Mouse (Mus musculus) CH12F3 (cell line): ENCODE measurements around the gene 4930539E08Rik.

Experiments
- in situ Hi-C: fragments of 300-500 bp; cut with MboI; formaldehyde crosslinking; loops from 2 replicates; pipeline ENCODE4 v1.14.3; 2020; ENCODE audit warnings: low sequenced_read_pairs

4930539E08Rik gene

DNA sequence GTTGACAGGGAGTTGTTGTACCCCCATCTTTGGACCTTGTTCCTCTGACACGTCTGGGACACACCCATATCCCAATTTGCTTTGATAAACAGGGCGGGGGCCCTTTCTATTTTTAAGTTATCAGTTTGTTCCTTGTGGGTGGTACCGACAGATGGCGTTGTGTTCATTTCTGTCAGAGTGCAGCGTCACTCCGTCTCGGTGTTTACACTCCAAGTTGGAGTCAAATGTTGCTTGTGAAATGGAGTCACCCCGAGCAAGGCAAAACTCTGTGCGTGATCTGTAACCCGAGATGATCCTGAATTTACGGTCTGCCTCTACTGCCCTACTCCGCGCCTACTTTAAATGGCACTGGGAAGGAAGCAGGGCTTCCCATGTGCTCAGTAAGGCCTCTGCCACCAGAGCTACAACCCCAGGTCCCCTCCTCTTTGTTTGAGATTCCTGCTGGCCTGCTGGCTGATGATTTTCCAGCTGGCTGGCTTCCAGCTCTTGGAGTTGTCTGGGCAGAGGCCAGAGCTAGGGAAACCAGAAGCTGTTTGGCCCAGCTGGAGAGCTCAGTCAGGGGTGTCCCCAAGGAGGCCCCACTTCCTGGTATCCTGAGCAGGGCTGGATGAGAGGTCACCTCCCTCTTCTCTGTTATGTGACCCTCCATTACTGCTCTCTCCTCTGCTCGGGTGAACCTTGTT is 15.4 kb upstream of the 4930539E08Rik start:
- in situ Hi-C loops, result no loop called here

DNA sequence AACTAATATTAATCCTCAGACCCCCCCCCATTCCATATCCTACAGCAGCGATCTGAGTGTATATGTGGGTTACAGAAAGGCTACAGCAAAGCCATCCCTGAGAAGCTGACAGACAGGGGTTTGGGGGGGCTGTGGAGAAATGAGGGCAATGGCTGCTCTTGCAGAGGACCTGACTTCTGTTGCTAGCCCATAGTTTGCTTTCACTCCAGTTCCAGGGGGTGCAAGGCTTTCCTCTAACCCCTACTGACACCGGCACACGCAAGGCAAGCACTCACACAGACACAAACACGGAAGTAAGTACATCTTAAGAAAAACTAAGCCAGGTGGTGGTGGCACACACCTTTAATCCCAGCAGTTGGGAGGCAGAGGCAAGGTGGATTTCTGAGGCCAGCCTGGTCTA is 14.2 kb upstream of the 4930539E08Rik start:
- in situ Hi-C loops, result no loop called here

DNA sequence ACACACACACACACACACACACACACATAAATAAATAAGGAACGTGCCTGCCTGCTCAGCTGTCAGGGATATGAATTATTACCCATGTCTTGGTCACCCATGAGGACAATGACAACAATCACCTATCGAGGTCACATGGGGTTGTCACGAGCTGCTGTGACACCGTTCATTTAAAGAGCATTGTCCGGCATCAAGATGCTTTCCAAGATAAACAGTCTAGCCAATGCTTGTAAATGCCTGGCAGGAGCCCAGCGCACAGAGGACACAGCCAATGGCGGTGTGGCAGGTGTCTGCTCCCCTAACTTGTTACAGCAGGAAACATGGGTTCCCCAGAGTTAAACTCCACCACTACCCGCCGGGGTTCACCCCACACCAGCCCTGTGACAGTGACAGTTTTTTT is 12.9 kb upstream of the 4930539E08Rik start:
- in situ Hi-C loops, result no loop called here

DNA sequence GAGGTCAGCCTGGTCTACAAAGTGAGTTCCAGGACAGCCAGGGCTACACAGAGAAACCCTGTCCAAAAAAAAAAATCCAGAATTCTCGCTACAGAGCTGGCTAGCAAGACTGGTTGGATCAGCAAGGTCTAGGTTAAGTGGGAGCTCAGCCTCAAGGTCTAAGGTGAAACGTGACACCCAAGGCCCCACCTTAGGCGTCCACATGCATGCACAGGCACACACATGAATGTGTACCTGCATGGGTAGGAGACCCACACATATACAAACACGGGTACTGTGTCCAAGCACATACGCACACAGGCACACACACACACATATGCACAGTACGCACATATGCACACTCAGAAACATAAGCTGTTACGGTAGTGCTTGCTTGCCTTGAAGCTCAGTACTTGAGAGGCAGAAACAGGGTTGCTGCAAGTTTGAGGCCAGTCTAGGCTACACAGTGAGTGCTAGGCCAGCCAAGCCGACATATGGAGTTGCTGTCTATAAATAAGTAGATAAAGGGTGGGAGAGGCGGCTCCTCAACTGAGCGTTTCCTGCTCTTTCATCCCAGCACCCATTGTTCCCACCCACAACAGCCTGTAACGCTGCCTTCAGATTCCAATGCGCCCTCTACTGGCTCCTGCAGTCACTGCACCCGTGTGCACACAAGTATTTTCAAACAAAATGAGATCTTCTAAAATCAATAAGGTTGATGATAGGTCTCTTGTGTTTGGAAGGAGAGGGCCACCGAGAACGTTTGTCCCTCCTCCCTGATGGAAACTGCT is 11.9 kb upstream of the 4930539E08Rik start:
- in situ Hi-C loops, result no loop called here

DNA sequence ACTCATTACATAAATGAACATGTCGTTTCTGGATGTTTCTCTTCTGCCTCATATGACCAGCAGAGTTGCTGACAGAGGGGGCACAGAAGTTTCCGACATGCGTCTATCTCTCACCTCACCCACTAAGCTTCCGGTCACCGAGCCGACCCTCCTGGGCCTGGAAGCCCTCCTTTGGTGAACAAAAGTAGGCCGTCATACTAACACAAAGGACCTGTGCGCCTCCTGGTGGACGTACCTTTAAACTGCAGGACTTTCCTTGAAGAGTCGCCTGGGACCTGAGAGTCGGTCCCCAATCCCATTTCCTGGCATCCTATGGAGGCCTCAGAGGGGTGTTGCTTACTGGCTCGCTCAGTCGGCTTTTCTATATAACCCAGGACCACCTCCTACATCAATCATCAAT is 11.3 kb upstream of the 4930539E08Rik start:
- in situ Hi-C loops, result no loop called here

DNA sequence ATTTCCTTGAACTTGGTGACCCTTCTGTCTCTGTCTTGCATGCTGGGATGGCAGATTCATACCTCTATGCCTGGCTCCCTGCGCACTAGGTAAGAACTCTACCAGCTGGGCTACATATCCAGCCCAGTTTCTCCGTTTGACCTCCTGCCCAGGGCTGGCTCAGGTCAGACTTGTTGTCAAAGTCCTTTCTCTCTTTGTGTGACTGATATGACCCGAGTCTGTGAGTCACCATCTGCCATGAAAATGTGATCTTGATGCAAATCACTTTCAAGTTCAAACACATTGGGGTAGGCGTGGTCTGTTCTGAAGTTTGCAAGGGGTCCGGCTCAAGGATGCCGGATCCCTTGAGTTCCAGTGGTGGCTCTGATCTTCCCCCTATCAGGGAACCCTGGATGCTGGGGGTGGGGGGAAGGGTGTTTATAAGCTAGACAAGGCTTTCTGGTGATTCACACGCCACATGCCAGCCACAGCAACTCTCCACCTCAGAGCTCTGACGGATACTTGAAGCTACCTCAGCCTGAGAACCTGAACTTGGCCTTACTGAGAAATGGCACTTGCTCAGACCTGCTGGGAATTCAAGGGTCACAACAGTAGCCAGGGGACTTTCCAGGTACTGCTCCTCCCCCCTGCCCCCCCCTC is 10.0 kb upstream of the 4930539E08Rik start:
- in situ Hi-C loops, result no loop called here

DNA sequence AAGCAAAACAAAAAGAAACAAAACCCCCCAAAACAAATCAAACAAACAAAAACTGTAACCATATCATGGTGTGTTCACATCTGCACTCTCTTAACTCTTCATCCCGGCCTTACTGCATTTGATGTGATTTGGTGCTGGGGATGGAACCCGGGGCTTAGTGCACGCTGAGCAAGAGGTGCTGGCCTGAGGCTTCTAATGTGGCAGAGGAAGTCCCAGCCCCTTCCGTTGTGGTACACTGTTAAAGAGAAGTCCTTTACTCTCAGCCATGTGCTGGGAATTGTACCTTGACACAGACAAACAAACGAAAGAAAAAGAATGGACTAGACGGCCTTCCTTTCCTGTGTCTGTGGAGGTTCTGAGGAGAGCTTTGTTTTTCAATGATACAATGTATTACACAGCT is 7.0 kb upstream of the 4930539E08Rik start:
- in situ Hi-C loops, result no loop called here

DNA sequence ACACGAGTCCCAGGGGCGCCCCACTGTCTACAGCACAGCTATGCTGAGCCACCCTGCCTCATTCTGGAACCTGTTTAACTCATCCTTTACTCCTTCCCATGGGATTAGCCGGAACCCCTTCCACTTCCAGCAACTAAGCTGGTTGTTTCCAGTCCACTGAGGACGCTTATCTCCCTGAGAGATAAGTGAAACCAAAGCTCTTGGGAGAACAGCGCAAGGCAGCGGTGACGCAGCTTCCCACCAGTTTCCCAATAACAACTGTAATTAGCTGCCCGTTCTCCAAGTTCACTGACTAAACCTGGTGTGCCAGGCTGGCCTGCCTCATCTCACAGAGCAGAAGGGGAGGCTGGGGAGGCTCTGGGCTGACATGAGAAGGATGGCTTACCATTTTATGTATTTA is 6.0 kb upstream of the 4930539E08Rik start:
- in situ Hi-C loops, result no loop called here

DNA sequence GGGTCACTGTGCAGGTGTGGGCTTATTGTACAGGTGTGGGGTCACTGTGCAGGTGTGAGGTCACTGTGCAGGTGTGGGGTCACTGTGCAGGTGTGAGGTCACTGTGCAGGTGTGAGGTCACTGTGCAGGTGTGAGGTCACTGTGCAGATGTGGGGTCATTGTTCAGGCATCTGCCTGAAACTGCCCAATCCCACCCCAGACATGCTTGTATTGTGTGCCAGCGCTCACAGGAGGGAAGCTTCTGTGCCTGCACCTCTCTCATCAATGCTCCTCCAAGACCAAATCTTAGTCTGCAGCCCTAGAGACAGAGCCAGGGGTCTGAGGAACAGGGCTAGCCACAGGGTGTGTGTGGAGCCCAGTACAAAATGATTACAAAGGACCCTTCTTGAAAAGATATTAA is 1.4 kb upstream of the 4930539E08Rik start:
- in situ Hi-C loops, result no loop called here

DNA sequence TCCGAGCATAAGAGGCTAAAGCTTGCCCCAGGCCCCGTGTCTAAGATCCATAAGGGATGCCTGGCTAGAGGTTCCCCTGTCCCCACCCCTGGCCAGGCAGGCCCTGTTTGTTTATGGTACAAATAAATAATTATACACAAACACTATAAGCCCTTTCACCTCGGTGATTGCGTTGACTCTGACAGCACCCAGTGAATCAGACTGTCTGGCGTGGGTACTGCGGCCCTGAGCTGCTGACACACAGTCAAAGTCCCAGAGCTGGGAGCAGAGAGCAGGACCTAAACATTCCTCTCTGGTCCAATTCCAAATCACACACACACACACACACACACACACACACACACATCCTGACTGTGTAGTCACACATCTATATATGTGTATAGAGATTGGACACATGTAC is 1.2 kb downstream of the 4930539E08Rik start:
- in situ Hi-C loops, result no loop called here

DNA sequence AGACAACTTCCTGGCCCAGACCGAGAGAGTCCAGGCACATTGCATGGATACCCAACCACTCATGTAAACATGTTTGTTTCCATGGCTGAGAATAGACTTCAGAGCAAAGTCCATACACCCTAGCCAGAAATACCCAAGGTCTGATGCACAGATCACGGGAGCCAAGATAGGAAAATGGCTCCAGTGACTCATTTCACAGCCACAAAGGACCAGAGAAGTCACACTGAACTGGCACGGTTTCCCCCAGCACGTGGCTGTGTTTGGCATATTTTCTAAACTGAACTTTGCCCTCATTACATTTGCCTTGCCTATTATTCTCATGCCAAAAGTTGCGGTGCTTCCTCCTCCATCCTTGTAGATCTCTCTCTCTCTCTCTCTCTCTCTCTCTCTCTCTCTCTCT is 1.9 kb downstream of the 4930539E08Rik start:
- in situ Hi-C loops, result no loop called here

DNA sequence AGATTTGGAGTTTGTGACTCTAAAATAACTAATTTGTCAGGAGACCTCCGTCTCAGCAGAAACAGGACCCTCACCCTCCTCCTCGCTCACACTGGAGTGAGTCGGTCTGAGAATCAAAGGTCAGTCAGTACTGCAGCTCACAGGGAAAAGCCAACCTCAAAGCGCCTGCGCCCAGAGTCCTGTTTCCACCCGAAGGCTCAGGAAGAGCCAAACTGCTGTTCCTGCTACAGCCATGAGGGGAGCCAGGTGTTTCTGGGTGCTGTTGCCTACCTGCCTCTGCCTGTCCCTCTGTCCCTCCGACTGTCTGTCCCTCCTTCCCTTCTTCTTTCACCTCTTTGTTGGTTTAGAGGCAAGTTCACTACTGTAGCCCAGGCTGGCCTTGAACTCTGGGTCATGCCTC is 5.0 kb downstream of the 4930539E08Rik start:
- in situ Hi-C loops, result no loop called here

DNA sequence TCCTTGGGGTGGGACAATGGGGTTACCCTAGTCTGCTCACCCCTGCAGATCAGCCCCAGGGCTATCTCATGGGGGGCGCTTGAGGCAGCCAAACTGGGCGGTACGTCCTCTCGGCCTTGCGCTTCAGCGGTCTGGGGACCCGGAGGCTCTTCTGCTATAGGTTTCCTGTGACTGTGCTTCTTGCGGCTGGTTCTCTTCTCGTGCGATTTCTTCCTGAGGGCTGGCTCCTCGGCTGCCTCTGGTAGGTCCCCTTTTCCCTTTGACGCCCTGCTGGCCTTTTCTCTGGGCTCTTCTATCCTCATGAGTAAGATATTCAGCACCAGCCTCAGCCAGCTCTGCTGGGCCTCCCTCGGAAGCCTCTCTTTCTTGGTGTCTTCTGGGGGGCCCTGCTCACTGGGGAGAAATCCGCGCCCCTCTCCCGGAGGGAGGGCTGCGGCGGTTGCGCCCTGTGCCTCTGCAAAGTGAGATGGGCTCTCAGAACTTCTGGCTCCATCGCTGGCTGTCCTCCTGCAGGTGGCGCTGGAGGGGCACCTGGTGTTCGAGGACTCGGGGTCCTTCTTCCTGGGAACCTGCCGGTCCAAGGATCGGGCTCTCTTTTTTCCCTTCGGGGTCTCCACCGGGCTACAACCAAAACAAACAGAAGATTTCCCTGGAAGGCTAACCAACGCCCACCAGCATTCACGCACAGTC is 5.7 kb downstream of the 4930539E08Rik start:
- in situ Hi-C loops, result no loop called here

DNA sequence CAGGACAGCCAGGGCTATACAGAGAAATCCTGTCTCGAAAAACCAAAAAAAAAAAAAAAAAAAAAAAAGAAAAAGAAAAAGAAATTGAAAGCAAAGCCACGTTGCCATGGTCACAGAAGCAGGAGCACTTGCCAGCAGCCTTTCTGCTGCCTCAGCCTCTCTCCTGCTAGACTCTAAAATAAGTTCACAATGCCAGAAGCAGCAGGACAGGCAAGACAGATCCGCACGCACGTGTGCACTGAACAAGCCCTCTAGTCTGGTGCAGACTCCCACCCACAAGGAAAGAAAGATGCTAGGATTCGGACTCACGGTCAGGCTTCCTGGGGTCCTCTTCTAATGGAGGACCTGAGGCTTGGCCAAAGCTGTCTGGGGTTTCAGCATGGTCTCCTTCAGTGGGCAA is 7.2 kb downstream of the 4930539E08Rik start:
- in situ Hi-C loops, result no loop called here

DNA sequence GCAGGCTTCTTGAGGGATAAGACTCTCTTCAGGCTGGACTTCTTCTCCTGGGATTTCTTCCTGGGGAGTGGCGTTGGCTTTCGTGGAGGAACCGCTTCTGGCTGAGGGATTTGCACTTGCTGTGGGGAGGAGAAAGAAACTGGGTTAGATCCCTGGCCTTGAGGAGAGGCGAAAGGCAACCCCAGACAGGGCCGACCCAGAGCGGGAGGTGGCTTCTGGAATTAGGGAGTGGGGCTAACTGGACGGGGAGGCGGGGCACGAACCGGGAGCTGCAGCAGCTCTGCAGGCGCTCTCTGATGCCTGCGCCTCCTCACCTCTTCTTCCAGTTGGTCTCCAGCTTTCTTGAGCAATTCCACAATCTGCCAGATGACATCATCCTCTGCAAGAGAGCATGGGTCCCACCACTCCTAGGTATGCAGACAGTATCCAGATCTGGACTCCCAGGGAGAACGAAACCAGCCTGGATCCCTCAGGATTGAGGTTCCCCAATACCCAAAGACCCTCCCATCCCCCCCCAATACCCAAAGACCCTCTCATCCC is 9.7 kb downstream of the 4930539E08Rik start:
- in situ Hi-C loops, result no loop called here

DNA sequence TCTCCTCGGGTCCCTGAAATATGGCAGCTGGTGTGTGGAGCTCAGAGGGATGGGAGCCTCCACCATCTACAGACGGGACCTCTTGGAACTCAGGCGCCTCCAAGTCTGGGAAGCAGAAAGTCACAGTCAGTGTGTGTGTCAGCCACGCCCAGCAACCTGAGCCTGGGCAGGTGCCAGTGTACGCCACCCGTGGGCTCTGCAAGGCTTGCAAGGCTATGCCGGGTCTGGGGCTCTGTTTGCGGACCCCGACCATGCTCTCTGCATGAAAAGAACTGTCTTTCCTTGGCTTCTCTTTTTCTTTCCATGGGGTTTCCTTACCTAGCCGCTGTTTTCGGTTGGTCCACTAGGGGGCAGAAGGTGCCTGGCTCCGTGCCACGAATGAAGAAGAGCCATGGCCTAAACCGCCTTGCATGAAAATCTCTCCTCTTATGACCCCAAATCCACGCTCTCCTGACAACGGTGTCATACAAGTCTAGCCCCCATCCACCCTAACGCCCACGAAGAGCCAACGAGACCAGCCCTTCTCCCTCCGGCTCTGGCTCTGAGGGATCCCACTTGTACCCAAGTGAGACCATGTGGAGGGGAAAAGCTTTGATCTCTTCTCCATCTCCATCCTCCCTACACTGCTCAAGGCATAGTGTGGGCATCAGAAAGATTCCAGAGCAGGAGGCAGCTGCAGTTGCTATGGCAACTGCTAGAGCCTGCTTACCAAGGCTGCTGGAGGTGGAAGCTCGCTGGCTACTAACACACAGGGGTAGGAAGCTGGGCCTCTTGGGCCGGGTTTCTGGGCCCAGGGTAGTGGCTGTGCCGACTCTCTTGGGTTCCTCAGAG is 10.4 kb downstream of the 4930539E08Rik start:
- in situ Hi-C loops, result no loop called here

DNA sequence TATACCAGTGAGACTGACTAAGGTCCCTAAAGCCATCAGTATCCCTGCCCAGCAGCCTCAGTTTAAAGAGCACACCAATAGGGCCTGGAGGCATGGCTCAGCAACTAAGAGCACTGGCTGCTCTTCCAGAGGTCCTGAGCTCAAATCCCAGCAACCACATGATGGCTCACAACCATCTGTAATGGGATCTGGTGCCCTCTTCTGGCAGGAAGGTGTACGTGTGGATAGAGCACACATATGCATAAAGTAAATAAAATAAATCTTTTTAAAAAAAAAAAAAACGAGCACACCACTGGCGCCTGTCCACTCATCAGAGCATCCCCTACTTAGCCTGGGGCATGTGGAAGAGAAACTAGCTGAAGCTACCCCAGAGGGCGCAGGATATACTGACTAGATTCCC is 13.6 kb downstream of the 4930539E08Rik start:
- in situ Hi-C loops, result no loop called here

DNA sequence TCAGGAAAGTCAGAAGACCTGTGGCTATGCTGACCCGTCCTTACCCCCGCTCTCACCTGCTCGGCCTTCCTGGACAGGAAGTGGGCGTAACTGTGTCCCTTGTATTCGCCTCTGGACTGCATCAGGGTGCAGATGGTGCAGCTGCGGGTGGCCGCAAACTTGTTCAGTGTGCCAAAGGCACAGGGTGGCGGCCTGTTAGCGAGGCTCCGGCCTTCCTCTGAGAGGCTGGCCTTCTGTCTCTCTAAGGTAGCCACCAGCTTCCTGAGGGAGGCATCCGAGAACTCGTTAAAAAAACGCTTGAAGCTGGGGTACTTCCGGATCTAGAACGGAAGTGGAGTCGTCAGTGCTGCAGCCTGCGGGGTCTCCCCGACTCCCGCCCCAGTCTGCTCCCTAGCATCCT is 15.7 kb downstream of the 4930539E08Rik start:
- in situ Hi-C loops, result no loop called here

DNA sequence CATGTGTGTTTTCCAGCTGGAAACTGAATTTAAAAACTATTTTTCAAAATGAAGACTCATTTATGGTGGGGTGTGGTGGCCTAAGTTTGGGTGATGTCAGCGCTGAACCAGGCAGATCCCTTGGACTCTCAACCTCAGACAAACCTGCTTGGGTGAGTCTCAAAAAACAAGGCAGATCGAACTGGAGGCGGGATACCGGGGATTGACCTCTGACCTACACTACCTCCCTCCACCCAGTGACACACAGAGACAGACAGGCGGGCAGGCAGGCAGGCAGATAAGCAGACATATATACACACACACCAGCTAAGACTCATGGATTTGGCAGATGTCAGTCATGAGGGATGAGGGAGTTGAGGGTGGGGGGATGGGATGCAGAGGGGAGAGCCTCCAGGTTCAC is 16.9 kb downstream of the 4930539E08Rik start:
- in situ Hi-C loops, result no loop called here

DNA sequence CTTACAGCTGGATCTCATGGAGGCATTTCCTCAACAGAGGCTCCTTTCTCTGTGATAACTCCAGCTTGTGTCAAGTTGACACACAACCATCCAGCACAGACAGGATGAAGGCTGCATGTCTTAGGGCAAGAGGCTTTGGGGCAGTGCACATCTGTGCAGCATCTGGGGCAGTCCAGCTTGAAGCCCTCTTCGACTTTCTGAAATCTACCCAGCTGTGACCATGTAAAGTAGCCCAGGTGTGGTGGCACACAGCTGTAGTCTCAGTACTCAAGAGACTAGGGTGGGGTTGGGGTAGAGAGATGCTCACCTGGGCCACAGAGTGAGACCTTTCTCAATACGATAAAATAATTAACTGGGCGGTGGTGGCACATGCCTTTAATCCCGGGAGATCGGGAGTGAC is 17.3 kb downstream of the 4930539E08Rik start:
- in situ Hi-C loops, result no loop called here
